Mouse (Mus musculus): ENCODE results near the gene 9530003J23Rik.
A peak's percentile ranks its signal among the peaks of the same experiment; 100 is the strongest.
"Not testable (repeated sequence)": the region's sequence is repeated elsewhere in the genome, so short reads cannot be mapped to it uniquely, and the experiment has no call there.

9530003J23Rik gene

GRCm38 (mm10) chr10:117224102-117224990 lies 14.2 kb downstream of the 9530003J23Rik start, which contains the start of gene Yeats4:
Yeats4 (minus strand) TSS chr10:117224507.
- peak; percentile 96 for DNase-seq

- no peak for DNase-seq
These were observed 14.8 kb downstream of the 9530003J23Rik start for GRCm38 (mm10) chr10:117223758-117224101.

GRCm38 (mm10) chr10:117222821-117223220 lies 15.7 kb downstream of the 9530003J23Rik start:
- no peak for DNase-seq

GRCm38 (mm10) chr10:117218351-117218750 lies 20.2 kb downstream of the 9530003J23Rik start:
- no peak for DNase-seq

GRCm38 (mm10) chr10:117217246-117217840 lies 21.2 kb downstream of the 9530003J23Rik start:
- peak; percentile 59 for DNase-seq

GRCm38 (mm10) chr10:117216793-117217192 lies 21.7 kb downstream of the 9530003J23Rik start:
- DNase-seq = peak; percentile 60

GRCm38 (mm10) chr10:117216132-117216495 lies 22.4 kb downstream of the 9530003J23Rik start:
- no peak for DNase-seq

- no peak for DNase-seq
These were observed 22.9 kb downstream of the 9530003J23Rik start for GRCm38 (mm10) chr10:117215409-117216131.

GRCm38 (mm10) chr10:117211023-117211422 lies 27.5 kb downstream of the 9530003J23Rik start:
- DNase-seq = no peak

- DNase-seq = peak; percentile 21
These were observed 29.0 kb downstream of the 9530003J23Rik start for GRCm38 (mm10) chr10:117209469-117209938.

- DNase-seq = not testable (repeated sequence)
These were observed 29.7 kb downstream of the 9530003J23Rik start for GRCm38 (mm10) chr10:117208787-117209186.

GRCm38 (mm10) chr10:117208221-117208620 lies 30.3 kb downstream of the 9530003J23Rik start:
- no peak for DNase-seq

GRCm38 (mm10) chr10:117206070-117206469 lies 32.4 kb downstream of the 9530003J23Rik start:
- no peak for DNase-seq

GRCm38 (mm10) chr10:117203558-117203981 lies 34.9 kb downstream of the 9530003J23Rik start:
- no peak for DNase-seq

GRCm38 (mm10) chr10:117202981-117203557 lies 35.4 kb downstream of the 9530003J23Rik start:
- no peak for DNase-seq

GRCm38 (mm10) chr10:117199701-117200100 lies 38.8 kb downstream of the 9530003J23Rik start:
- no peak for DNase-seq

GRCm38 (mm10) chr10:117196696-117197095 lies 41.8 kb downstream of the 9530003J23Rik start:
- DNase-seq = no peak

- no peak for DNase-seq
These were observed 42.8 kb downstream of the 9530003J23Rik start for GRCm38 (mm10) chr10:117195748-117196147.

- DNase-seq = no peak
These were observed 43.5 kb downstream of the 9530003J23Rik start for GRCm38 (mm10) chr10:117195005-117195404.

GRCm38 (mm10) chr10:117193364-117193763 lies 45.1 kb downstream of the 9530003J23Rik start:
- no peak for DNase-seq

GRCm38 (mm10) chr10:117185399-117186089 lies 53.0 kb downstream of the 9530003J23Rik start:
- DNase-seq = no peak
